Mouse (Mus musculus) neural tube, embryonic 14.5 days (tissue): ENCODE measurements at regions not wholly inside any gene's neighbourhood (a gene's known extent, or its start where the extent isn't known, plus 50 kb on each side); places are given as distances from the start of the nearest gene placed in this dataset.

ENCODE experiments used
- ATAC-seq: fragments of 200-750 bp; cut with Nextera tagmentation; 2 replicates; pipeline ENCODE4 v1.8.0; 2017; ENCODE audit warnings: low read depth, mild to moderate bottlenecking, moderate TSS enrichment, moderate library complexity
- H3K27ac ChIP-seq: fragments of 300-500 bp; sonication (generic); 2 replicates; pipeline ENCODE4 v1.5.1; 2014; ENCODE audit warnings: low read depth, mild to moderate bottlenecking, control low read depth, low read length, moderate library complexity, mixed read lengths
- H3K27me3 ChIP-seq: fragments of 300-500 bp; sonication (generic); 2 replicates; pipeline ENCODE4 v1.6.1; 2014; ENCODE audit warnings: low read length; ENCODE audit not compliant: control insufficient read depth, insufficient read depth
- H3K36me3 ChIP-seq: fragments of 300-500 bp; sonication (generic); 2 replicates; pipeline ENCODE4 v1.6.1; 2014; ENCODE audit warnings: low read length, mixed read lengths; ENCODE audit not compliant: control insufficient read depth, insufficient read depth
- H3K4me1 ChIP-seq: fragments of 300-500 bp; sonication (generic); 2 replicates; pipeline ENCODE4 v1.6.1; 2014; ENCODE audit warnings: low read length; ENCODE audit not compliant: control insufficient read depth, insufficient read depth
- H3K4me2 ChIP-seq: fragments of 300-500 bp; sonication (generic); 2 replicates; pipeline ENCODE4 v1.6.1; 2014; ENCODE audit warnings: mild to moderate bottlenecking, low read depth, low read length, control low read depth
- H3K4me3 ChIP-seq: fragments of 300-500 bp; sonication (generic); 2 replicates; pipeline ENCODE4 v1.5.1; 2014; ENCODE audit warnings: low read depth, low read length, control low read depth, mixed read lengths
- H3K9ac ChIP-seq: fragments of 300-500 bp; sonication (generic); replicated peaks from 2 replicates; pipeline ENCODE4 v1.6.1; 2014; ENCODE audit warnings: low read depth, mild to moderate bottlenecking, control low read depth, low read length, mixed read lengths
- H3K9me3 ChIP-seq: fragments of 300-500 bp; sonication (generic); 2 replicates; pipeline ENCODE4 v1.6.1; 2016; ENCODE audit warnings: low read length; ENCODE audit not compliant: control insufficient read depth
- WGBS: fragments of 180-500 bp; shearing (Covaris S2); extraction: QIAGEN DNeasy Blood & Tissue Kit; methylation state at CpG from one replicate; pipeline ENCODE4 v1.1.7; 2014; 5-methylcytosine and 5-hydroxymethylcytosine counted together

DNA sequence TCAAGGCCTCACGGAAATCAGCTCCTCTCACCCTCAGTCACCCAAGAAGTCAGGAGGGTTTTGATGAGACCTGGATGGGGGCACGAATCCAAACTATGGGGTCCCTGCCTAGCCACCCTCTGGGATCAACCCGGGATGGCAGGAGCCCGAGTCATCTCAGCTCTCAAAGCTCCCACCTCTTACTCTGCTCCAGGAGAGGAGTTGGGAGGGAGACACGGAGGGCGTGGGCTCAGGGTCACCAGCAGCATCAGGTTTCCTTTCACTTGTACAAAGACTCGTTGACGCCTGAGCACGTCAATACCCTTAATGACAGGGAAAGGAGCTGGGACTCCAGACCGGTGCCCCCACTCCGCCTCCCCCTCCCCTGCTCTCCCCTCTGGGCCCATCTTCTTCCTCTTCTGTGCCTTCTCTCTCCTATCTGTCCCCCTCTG lies 60.8 kb upstream of the Casz1 start:
- Histone ChIP-seq H3K36me3 (no peaks in the 10 kb centered on the region), H3K27me3 (no peaks in the 10 kb centered on the region), H3K9ac (peak overlapping the region; percentile 55; the same call in 1 of the 2 replicates), H3K9me3 (no peaks in the 10 kb centered on the region), H3K4me1 (peaks cover 27% of the 10 kb centered on the region; the same call in 1 of the 2 replicates), H3K27ac (peak overlapping the region; percentile 57), H3K4me3 (no peak overlapping the region), H3K4me2 (peak overlapping the region; percentile 73; the same call in 1 of the 2 replicates)
- WGBS = 19% methylated on average over 11 of the region's 11 CpGs
- no peak for ATAC-seq

DNA sequence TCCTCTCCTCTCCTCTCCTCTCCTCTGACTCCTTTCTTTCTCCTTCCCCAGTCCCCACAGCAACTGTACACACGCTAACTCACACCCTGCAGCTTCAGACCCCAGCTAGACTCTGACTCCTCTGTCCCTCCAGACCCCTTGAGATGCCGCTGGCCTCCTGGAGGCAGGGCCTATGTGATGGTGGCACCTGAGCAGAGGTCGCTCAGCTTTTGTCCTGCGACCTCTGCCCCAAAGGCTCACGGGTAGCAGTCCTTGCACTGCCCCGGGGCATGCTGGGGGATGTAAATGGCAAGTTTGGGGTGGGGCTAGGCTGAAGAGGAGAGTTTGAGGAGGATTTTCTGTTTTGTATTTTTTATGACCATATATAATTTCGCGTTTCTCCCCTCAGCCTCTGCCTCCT lies 60.2 kb upstream of the Casz1 start:
- no peaks in the 10 kb centered on the region for H3K27me3 ChIP-seq
- H3K27ac ChIP-seq = no peak overlapping the region
- H3K4me3 ChIP-seq = no peak overlapping the region
- H3K9ac ChIP-seq = no peak overlapping the region
- no peak overlapping the region for H3K4me2 ChIP-seq
- 30% methylated on average over 8 of the region's 8 CpGs for WGBS
- peaks cover 27% of the 10 kb centered on the region; the same call in 1 of the 2 replicates for H3K4me1 ChIP-seq
- no peaks in the 10 kb centered on the region for H3K9me3 ChIP-seq
- ATAC-seq = no peak
- H3K36me3 ChIP-seq = no peaks in the 10 kb centered on the region

GRCm38 (mm10) chr4:148746460-148747314 lies 57.5 kb upstream of the Casz1 start:
- no peak for ATAC-seq
- H3K27ac ChIP-seq = peak overlapping the region; percentile 46; the same call in 1 of the 2 replicates
- no peak overlapping the region for H3K4me3 ChIP-seq
- H3K4me1 ChIP-seq = peaks cover 27% of the 10 kb centered on the region; the same call in 1 of the 2 replicates
- no peak overlapping the region for H3K9ac ChIP-seq
- 37% methylated on average over 23 of the region's 23 CpGs for WGBS
- no peaks in the 10 kb centered on the region for H3K9me3 ChIP-seq
- H3K27me3 ChIP-seq = no peaks in the 10 kb centered on the region
- no peak overlapping the region for H3K4me2 ChIP-seq
- H3K36me3 ChIP-seq = no peaks in the 10 kb centered on the region

DNA sequence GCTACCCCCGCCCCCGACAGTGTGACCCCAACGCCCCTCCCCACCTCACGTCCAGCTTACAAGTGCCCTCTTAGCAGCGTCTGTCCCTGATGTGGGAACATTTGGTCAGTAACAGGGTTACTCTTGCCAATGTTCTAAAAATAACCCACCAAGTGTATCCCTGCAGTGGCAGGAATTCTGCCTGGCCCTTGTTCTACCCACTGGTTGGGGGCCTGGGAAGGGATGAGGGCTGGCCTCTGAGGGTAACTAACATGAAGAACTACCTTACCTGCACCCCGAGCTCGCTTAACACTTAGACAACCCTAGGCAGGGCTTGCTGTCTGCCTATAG lies 56.9 kb upstream of the Casz1 start:
- Histone ChIP-seq H3K4me3 (no peak overlapping the region), H3K4me2 (no peak overlapping the region), H3K36me3 (no peaks in the 10 kb centered on the region), H3K27me3 (no peaks in the 10 kb centered on the region), H3K27ac (no peak overlapping the region), H3K4me1 (peaks cover 27% of the 10 kb centered on the region; the same call in 1 of the 2 replicates), H3K9ac (no peak overlapping the region), H3K9me3 (no peaks in the 10 kb centered on the region)
- no peak for ATAC-seq
- WGBS = 76% methylated on average over 7 of the region's 7 CpGs

DNA sequence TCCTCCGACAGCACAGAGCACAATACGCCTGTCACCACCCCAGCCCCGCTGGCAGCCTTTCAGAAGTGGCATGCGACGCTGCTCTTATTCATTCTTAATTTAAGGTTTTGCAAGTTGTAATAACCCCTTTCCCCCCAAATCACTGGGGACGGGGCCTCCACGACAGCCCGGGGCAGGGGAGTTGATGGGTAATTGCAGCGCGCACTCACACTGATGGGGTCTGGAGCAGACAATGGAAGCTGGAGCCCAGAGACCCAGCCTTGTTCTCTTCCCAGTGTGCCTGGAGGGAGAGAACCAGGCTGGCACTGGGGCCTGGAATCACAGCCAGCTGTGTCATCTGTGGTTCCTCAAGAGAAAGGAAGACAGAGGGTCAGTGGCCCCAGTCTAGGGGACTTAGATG lies 54.2 kb upstream of the Casz1 start:
- H3K9ac ChIP-seq = no peak overlapping the region
- 46% methylated on average over 10 of the region's 10 CpGs for WGBS
- no peak overlapping the region for H3K27ac ChIP-seq
- no peak for ATAC-seq
- H3K4me3 ChIP-seq = no peak overlapping the region
- peaks cover 6% of the 10 kb centered on the region; the same call in 1 of the 2 replicates for H3K4me1 ChIP-seq
- no peaks in the 10 kb centered on the region for H3K27me3 ChIP-seq
- no peak overlapping the region for H3K4me2 ChIP-seq
- H3K9me3 ChIP-seq = no peaks in the 10 kb centered on the region
- no peaks in the 10 kb centered on the region for H3K36me3 ChIP-seq

DNA sequence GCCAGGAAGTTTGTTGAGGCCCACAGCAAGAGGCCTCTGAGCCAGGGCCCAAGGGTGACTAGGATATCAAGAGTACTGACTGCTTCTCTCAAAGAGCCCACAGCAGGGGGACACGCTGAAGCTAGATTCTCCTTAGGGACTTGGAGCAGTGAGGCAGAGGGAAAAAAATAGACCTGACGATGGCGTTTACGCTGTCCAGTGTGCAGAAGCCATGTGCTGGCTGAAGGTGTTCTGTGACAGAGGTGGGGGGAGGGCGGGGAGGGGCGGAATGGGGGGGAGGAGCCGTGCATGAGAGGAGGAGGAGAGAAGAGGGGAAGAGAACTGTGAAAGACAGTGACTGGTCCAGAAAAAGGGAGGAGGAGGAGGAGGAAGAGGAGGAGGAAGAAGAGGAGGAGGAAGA lies 52.6 kb upstream of the Casz1 start:
- Histone ChIP-seq H3K27ac (no peak overlapping the region), H3K4me1 (0 out of 2 replicates have a peak, but pooled peaks cover under 1% of the 10 kb centered on the region), H3K27me3 (no peaks in the 10 kb centered on the region), H3K9me3 (no peaks in the 10 kb centered on the region), H3K4me3 (no peak overlapping the region), H3K36me3 (no peaks in the 10 kb centered on the region), H3K4me2 (no peak overlapping the region), H3K9ac (no peak overlapping the region)
- WGBS = 54% methylated on average over 7 of the region's 7 CpGs
- ATAC-seq = no peak

GRCm38 (mm10) chr4:148752360-148753093 lies 51.7 kb upstream of the Casz1 start:
- Histone ChIP-seq H3K4me3 (no peak overlapping the region), H3K4me2 (no peak overlapping the region), H3K36me3 (no peaks in the 10 kb centered on the region), H3K27ac (no peak overlapping the region), H3K9me3 (no peaks in the 10 kb centered on the region), H3K9ac (no peak overlapping the region), H3K4me1 (no peaks in the 10 kb centered on the region), H3K27me3 (no peaks in the 10 kb centered on the region)
- WGBS = 81% methylated on average over 14 of the region's 14 CpGs
- ATAC-seq = no peak

DNA sequence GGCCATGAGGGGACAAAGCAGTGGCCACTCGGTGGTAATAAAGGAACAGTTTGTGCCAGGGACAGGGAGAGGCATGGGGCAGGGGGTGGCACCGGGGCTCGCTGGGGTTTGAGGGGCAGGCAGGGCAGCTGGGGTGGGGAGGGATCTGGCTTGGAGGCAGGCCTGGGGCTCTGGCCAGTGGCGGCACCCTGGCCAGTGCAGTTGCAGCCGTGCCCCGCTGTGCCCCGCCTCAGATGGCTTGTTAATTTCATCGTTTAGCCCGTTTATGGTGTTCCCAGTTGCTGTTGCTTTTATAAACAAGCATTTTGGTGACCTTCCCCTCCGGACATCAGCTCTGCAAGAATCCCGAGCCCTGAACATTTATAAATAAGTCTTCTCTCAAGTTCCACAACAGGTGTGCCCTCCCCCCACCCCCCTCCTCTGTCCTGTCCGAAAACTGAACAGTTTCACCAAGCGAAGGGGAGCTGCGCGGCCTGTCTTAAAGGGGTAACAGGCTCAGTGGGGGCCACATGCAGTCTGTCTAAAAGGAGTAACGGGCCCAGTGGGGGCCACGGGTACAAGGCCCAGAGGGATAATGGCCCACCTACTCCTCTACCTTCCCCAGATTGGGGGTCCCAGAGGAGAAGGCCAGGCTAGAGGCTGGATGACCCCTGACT lies 51.0 kb upstream of the Casz1 start:
- H3K4me2 ChIP-seq = no peak overlapping the region
- ATAC-seq = no peak

More for the DNA sequence above, 51.0 kb upstream of the Casz1 start:
- Histone ChIP-seq H3K9ac (no peak overlapping the region), H3K27me3 (no peaks in the 10 kb centered on the region), H3K4me3 (no peak overlapping the region), H3K9me3 (no peaks in the 10 kb centered on the region), H3K27ac (no peak overlapping the region), H3K4me1 (no peaks in the 10 kb centered on the region), H3K36me3 (no peaks in the 10 kb centered on the region)
- 56% methylated on average over 17 of the region's 17 CpGs for WGBS
